Mouse (Mus musculus): Measurements from ENCODE around the gene Rnf144b.

DNA sequence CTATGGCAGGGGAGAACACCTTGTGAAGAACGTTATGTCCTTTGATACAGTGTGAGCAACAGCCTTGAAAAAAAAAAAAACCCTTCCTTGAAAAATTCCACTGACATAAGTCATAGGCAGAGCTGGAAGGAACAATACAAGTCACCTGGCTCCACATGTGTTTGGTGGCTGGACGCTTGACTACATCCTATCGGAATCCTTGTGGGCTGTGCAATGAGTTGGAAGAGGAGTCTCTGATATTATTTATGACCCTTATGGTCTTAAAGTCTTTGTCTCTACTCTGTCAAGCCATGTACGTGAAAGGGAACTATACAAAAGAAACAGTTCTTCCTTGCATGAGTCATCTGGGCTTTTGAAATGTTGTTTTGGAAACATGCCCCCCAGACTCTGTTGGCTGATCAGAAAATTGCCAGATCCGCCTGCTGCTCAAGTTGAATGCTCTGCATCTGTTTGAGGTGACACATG lies 94.7 kb downstream of the Rnf144b start:
- TF ChIP-seq POLR2A (IDR thresholded peaks at IDR 0.05; ENCODE audit: extremely low read depth, insufficient read depth, low read length) (no peak), CTCF (IDR thresholded peaks at IDR 0.05; ENCODE audit: extremely low read depth, insufficient read depth, low read length) (no peak)
